Mouse (Mus musculus) erythroblast, embryonic 14.5 days (primary cell): ENCODE measurements around the gene Xbp1.

Experiments
- GATA1 ChIP-seq: IDR thresholded peaks from 2 replicates; pipeline ENCODE4 v1.6.1; 2012; ENCODE audit warnings: low read length, inconsistent platforms, mixed read lengths
- TAL1 ChIP-seq: IDR thresholded peaks from 3 replicates; pipeline ENCODE4 v1.6.1; 2012; ENCODE audit warnings: low read length, inconsistent platforms, mixed read lengths

- TF ChIP-seq GATA1: no peak
- no peak for TF ChIP-seq TAL1
These were observed 3.1 kb upstream of the Xbp1 start for GRCm38 (mm10) chr11:5517346-5517745.
